Mouse (Mus musculus): ENCODE measurements around the gene Gm20403. TPM values are rescaled to one million over a fixed set of nuclear protein-coding genes. Genes with fewer than 3 reads are reported as not detected.
"Not testable (repeated sequence)": the region's sequence is repeated elsewhere in the genome, so short reads cannot be mapped to it uniquely, and the experiment has no call there.

Gm20403 gene
- not detected for total RNA-seq (2021)
- long read RNA-seq, experiment 1: 0 reads
- long read RNA-seq, experiment 2: 0 reads

GRCm38 (mm10) chr12:54986052-54986717 lies at the start of gene Gm20403:
Gm20403 (minus strand) TSS chr12:54986529.
- DNase-seq: peak; percentile 87

- no peak for DNase-seq
Measured at GRCm38 (mm10) chr12:55027088-55027487, 40.8 kb upstream of the Gm20403 start.

- DNase-seq: no peak
Measured at GRCm38 (mm10) chr12:55023284-55023683, 37.0 kb upstream of the Gm20403 start.

GRCm38 (mm10) chr12:55019421-55019877 lies 33.1 kb upstream of the Gm20403 start:
- DNase-seq: no peak

GRCm38 (mm10) chr12:55017119-55017721 lies 30.9 kb upstream of the Gm20403 start:
- DNase-seq: no peak

GRCm38 (mm10) chr12:55016339-55017118 lies 30.2 kb upstream of the Gm20403 start:
- DNase-seq: no peak

GRCm38 (mm10) chr12:55015428-55015827 lies 29.1 kb upstream of the Gm20403 start:
- no peak for DNase-seq

- DNase-seq: no peak
Measured at GRCm38 (mm10) chr12:55013626-55014398, 27.5 kb upstream of the Gm20403 start, which contains the start of gene Baz1a. Baz1a (minus strand) TSS chr12:55014348.

- DNase-seq: no peak
Measured at GRCm38 (mm10) chr12:55013031-55013430, 26.7 kb upstream of the Gm20403 start.

GRCm38 (mm10) chr12:55007361-55008008 lies 21.2 kb upstream of the Gm20403 start:
- DNase-seq: no peak

GRCm38 (mm10) chr12:55006071-55006470 lies 19.7 kb upstream of the Gm20403 start:
- DNase-seq: no peak

- DNase-seq: no peak
Measured at GRCm38 (mm10) chr12:55004396-55004795, 18.1 kb upstream of the Gm20403 start.

GRCm38 (mm10) chr12:55003843-55004242 lies 17.5 kb upstream of the Gm20403 start:
- DNase-seq: no peak

GRCm38 (mm10) chr12:55002532-55002931 lies 16.2 kb upstream of the Gm20403 start:
- not testable (repeated sequence) for DNase-seq

GRCm38 (mm10) chr12:54999016-54999690 lies 12.8 kb upstream of the Gm20403 start:
- DNase-seq: peak; percentile 28

GRCm38 (mm10) chr12:54998411-54998810 lies 12.1 kb upstream of the Gm20403 start:
- DNase-seq: no peak

- no peak for DNase-seq
Measured at GRCm38 (mm10) chr12:54996979-54997474, 10.7 kb upstream of the Gm20403 start.

- DNase-seq: no peak
Measured at GRCm38 (mm10) chr12:54995965-54996364, 9.6 kb upstream of the Gm20403 start.

- DNase-seq: no peak
Measured at GRCm38 (mm10) chr12:54994418-54994817, 8.1 kb upstream of the Gm20403 start.

- no peak for DNase-seq
Measured at GRCm38 (mm10) chr12:54994068-54994386, 7.7 kb upstream of the Gm20403 start.
